Mouse (Mus musculus): ENCODE results near the gene Tmed8. TPM values are rescaled to one million over a fixed set of nuclear protein-coding genes. Genes with fewer than 3 reads are reported as not detected.
"Not testable (repeated sequence)": the region's sequence is repeated elsewhere in the genome, so short reads cannot be mapped to it uniquely, and the experiment has no call there.

Tmed8 gene
- polyA plus RNA-seq (2016; fragmentation: Nextera tagmentation; extraction: Ambion mirVana) = 4.4 and 4.9 TPM in 2 replicates

GRCm38 (mm10) chr12:87199973-87200586 is at the start of gene Tmed8:
Gene Tmed8, minus strand, starts transcription at chr12:87200454.
- H3K36me3 ChIP-seq = no peaks in the 10 kb centered on the region
- no peaks in the 10 kb centered on the region for H3K27me3 ChIP-seq (replicated peaks)
- H3K9me3 ChIP-seq = no peaks in the 10 kb centered on the region
- H3K9ac ChIP-seq = peak within 1 kb of the TSS; percentile 80
- WGBS = under 1% methylated on average over 59 of the region's 70 CpGs
- peak within 1 kb of the TSS; percentile 80 for H3K4me2 ChIP-seq (replicated peaks)
- H3K27ac ChIP-seq = peak within 1 kb of the TSS; percentile 75
- ATAC-seq (ENCODE audit: low FRiP score, low read depth) = peak; percentile 94
- H3K4me1 ChIP-seq = peaks cover 12% of the 10 kb centered on the region
- H3K4me3 ChIP-seq = peak within 1 kb of the TSS; percentile 85

DNA sequence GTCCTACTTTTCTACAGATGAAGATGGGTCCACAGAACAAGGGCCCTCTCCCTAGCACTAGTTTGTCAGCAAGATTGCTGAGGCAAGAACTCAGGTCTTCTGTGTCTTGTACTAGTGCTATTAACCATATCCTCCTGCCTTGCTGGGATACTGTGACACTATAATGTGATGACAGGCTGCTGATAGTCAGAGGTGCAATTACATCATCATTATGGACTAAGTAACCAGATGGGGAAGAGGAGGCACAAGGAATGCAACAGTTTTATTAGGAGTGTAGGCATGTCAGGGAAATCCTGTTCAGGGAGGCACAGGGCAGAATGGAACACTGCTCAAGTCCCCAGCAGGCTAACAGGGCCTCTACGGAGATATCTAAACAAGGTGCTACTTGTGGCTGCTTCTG is 38.4 kb upstream of the Tmed8 start, which contains the start of gene Noxred1:
Gene Noxred1 (minus strand): TSS at position 101 of the 400 bp plus-strand sequence.
- no peak for ATAC-seq (ENCODE audit: low FRiP score, low read depth)
- no peak within 1 kb of the TSS for H3K4me2 ChIP-seq (replicated peaks)
- H3K36me3 ChIP-seq = peaks cover 52% of the 10 kb centered on the region
- H3K4me1 ChIP-seq = no peaks in the 10 kb centered on the region
- H3K9me3 ChIP-seq = no peaks in the 10 kb centered on the region
- H3K9ac ChIP-seq = no peak within 1 kb of the TSS
- no peak within 1 kb of the TSS for H3K4me3 ChIP-seq
- no peaks in the 10 kb centered on the region for H3K27me3 ChIP-seq (replicated peaks)
- no peak within 1 kb of the TSS for H3K27ac ChIP-seq
- WGBS = 98% methylated on average over 1 of the region's 1 CpGs

DNA sequence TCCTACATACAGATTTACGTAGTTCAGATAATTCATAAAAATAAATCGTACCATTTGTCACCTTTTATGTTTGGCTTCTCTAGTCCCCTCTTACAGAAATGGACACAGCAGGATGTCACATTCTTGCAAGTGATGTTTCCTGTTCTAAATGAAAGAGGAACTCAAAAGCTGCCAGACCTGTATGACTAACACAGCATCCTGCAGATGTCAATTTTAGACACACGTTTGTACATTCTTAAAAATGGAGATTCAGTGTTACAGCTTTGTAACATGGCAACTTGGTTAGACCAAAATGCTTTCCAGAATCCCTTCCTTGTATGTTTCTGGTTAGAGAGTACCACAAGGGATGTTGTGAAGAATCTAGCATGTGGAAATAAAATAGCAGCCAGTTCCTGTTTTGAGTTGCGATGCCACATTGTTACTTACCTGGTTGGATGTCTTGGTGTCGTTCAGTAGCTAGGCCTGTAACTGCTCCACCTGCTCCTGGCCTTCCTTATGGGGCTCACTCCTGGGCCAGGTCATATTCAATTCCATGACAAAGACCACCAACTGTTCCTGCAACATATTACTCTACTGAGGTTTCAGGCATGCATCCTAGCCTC is 36.7 kb upstream of the Tmed8 start:
- Histone ChIP-seq H3K9ac (no peak overlapping the region), H3K4me1 (no peaks in the 10 kb centered on the region), H3K36me3 (peaks cover 44% of the 10 kb centered on the region), H3K27ac (no peak overlapping the region), H3K4me3 (no peak overlapping the region), H3K9me3 (no peaks in the 10 kb centered on the region), H3K4me2 (replicated peaks) (no peak overlapping the region), H3K27me3 (replicated peaks) (no peaks in the 10 kb centered on the region)
- WGBS = 83% methylated on average over 5 of the region's 5 CpGs
- no peak for ATAC-seq (ENCODE audit: low FRiP score, low read depth)

GRCm38 (mm10) chr12:87230379-87230895 is 30.2 kb upstream of the Tmed8 start:
- Histone ChIP-seq H3K4me1 (no peaks in the 10 kb centered on the region), H3K9ac (no peak overlapping the region), H3K27me3 (replicated peaks) (no peaks in the 10 kb centered on the region), H3K4me3 (no peak overlapping the region), H3K36me3 (no peaks in the 10 kb centered on the region), H3K4me2 (replicated peaks) (no peak overlapping the region), H3K27ac (no peak overlapping the region), H3K9me3 (no peaks in the 10 kb centered on the region)
- no peak for ATAC-seq (ENCODE audit: low FRiP score, low read depth)

- Histone ChIP-seq H3K4me2 (replicated peaks) (no peak overlapping the region), H3K4me3 (no peak overlapping the region), H3K9me3 (no peaks in the 10 kb centered on the region), H3K4me1 (no peaks in the 10 kb centered on the region), H3K27ac (no peak overlapping the region), H3K9ac (no peak overlapping the region), H3K27me3 (replicated peaks) (no peaks in the 10 kb centered on the region), H3K36me3 (no peaks in the 10 kb centered on the region; the same call in 1 of the 2 replicates)
- 90% methylated on average over 2 of the region's 2 CpGs for WGBS
- no peak for ATAC-seq (ENCODE audit: low FRiP score, low read depth)
These were observed 29.4 kb upstream of the Tmed8 start for GRCm38 (mm10) chr12:87229633-87230032.

DNA sequence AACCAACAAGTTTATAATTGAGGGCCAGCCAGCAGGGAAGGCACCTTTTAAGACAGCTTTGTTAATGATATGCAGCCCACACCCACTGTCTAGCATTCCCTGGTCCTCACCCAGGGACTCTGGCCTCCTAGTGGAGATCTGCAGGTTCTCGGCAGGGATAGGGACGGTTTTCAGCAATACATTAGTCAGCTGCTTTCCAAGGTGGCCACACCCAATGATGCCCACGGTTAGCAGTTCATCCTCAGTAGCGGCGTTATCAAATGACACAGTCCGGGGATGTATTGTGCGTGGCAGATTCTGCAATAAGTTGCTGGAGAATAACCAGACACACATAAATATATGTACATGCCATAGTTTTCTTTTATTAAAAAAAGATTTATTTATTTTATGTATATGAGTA is 26.5 kb upstream of the Tmed8 start:
- H3K9me3 ChIP-seq = no peaks in the 10 kb centered on the region
- H3K9ac ChIP-seq = no peak overlapping the region
- WGBS = 81% methylated on average over 7 of the region's 7 CpGs
- no peaks in the 10 kb centered on the region; the same call in 1 of the 2 replicates for H3K36me3 ChIP-seq
- no peaks in the 10 kb centered on the region for H3K27me3 ChIP-seq (replicated peaks)
- H3K4me1 ChIP-seq = no peaks in the 10 kb centered on the region
- H3K4me3 ChIP-seq = no peak overlapping the region
- no peak overlapping the region for H3K27ac ChIP-seq
- H3K4me2 ChIP-seq (replicated peaks) = no peak overlapping the region
- no peak for ATAC-seq (ENCODE audit: low FRiP score, low read depth)

DNA sequence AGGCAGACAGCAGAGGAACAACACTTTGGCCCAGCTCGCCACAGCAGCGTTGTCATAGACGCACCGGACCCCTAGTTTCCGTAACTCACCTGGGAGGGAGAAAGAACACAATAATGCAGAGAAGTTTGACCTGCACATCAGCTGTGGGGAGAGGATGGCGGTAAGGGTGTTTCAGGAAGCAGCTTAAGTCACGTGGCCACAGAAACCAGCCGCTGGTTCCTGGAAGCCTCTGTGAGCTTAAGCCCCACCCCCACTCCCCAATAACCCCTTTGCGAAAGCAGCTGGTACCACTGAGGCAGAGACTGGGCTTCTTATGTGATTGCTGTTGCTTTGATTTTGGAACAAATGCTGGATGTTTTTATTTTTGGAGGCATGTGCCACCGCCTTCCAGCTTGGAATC is 24.7 kb upstream of the Tmed8 start:
- no peaks in the 10 kb centered on the region for H3K27me3 ChIP-seq (replicated peaks)
- no peaks in the 10 kb centered on the region; the same call in 1 of the 2 replicates for H3K36me3 ChIP-seq
- H3K4me1 ChIP-seq = no peaks in the 10 kb centered on the region
- WGBS = 77% methylated on average over 10 of the region's 10 CpGs
- H3K4me3 ChIP-seq = no peak overlapping the region
- no peak overlapping the region for H3K27ac ChIP-seq
- no peaks in the 10 kb centered on the region for H3K9me3 ChIP-seq
- no peak for ATAC-seq (ENCODE audit: low FRiP score, low read depth)
- no peak overlapping the region for H3K4me2 ChIP-seq (replicated peaks)
- no peak overlapping the region for H3K9ac ChIP-seq

GRCm38 (mm10) chr12:87219362-87219761 is 19.1 kb upstream of the Tmed8 start:
- WGBS = 80% methylated on average over 7 of the region's 7 CpGs
- no peak overlapping the region for H3K27ac ChIP-seq
- H3K4me3 ChIP-seq = no peak overlapping the region
- ATAC-seq (ENCODE audit: low FRiP score, low read depth) = no peak
- no peak overlapping the region for H3K9ac ChIP-seq
- H3K27me3 ChIP-seq (replicated peaks) = no peaks in the 10 kb centered on the region
- H3K4me2 ChIP-seq (replicated peaks) = no peak overlapping the region
- no peaks in the 10 kb centered on the region for H3K4me1 ChIP-seq
- no peaks in the 10 kb centered on the region for H3K36me3 ChIP-seq
- H3K9me3 ChIP-seq = no peaks in the 10 kb centered on the region

DNA sequence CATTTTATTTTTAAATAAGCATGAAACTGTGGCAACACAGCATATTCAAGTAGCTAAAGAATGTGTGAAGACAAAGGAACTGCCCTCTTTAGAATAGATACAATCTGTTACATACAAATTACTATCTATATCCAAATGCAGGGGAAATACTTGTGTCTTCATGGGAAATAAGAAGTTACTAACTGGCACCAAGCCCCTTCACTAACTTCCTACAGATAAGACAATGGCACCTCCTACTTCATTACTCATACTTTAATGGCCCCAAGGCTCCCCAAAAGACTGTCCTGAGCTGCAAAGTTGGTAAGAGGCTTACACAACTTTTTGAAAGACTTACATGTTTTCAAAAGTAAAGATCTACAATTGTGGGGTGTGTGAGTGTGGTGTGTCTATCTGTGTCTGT is 17.3 kb upstream of the Tmed8 start:
- H3K27ac ChIP-seq = no peak overlapping the region
- H3K4me1 ChIP-seq = no peaks in the 10 kb centered on the region
- H3K27me3 ChIP-seq (replicated peaks) = no peaks in the 10 kb centered on the region
- H3K4me3 ChIP-seq = no peak overlapping the region
- H3K9me3 ChIP-seq = no peaks in the 10 kb centered on the region
- H3K4me2 ChIP-seq (replicated peaks) = no peak overlapping the region
- H3K9ac ChIP-seq = no peak overlapping the region
- H3K36me3 ChIP-seq = no peaks in the 10 kb centered on the region
- no peak for ATAC-seq (ENCODE audit: low FRiP score, low read depth)

- H3K9me3 ChIP-seq = no peaks in the 10 kb centered on the region
- H3K4me3 ChIP-seq = no peak overlapping the region
- no peak overlapping the region for H3K9ac ChIP-seq
- no peaks in the 10 kb centered on the region for H3K4me1 ChIP-seq
- WGBS = 70% methylated on average over 2 of the region's 2 CpGs
- H3K4me2 ChIP-seq (replicated peaks) = no peak overlapping the region
- H3K27ac ChIP-seq = no peak overlapping the region
- H3K36me3 ChIP-seq = no peaks in the 10 kb centered on the region
- no peak for ATAC-seq (ENCODE audit: low FRiP score, low read depth)
- H3K27me3 ChIP-seq (replicated peaks) = no peaks in the 10 kb centered on the region
These were observed 15.8 kb upstream of the Tmed8 start for GRCm38 (mm10) chr12:87216053-87216452.

DNA sequence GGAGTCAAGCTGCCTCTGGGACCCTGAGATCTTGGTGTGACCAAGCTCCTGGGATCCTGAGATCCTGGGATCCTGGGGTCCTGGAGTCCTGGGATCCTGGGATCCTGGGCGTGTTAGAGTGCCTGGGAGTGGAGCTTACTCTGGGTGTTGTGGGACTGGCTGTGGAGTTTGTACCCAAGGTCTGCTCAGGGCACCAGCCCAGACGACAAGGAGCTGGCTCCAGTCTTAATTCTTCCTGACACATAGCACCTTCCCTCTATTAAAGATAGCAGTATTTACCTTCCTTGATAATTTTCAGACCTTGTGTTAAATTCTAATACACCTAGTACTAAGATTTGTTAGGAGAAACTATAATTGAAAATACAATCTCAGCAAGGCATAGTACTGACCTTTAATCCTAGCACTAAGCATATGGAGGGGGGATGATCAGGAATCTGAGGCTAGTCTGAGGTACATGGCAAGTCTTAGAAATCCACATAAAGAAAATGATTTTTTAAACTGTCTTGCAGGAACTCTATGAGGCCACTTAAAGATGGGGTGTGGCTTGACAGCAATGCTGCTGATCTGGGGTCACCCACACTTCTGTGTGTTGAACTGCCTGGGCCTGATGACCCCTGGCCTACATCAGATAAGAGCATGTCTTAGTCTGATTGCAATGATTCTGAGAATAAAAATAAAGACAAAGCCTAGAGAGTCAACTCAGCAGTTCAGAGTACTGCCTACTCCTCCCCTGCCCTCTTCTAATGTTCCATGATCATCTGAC is 12.8 kb upstream of the Tmed8 start:
- Histone ChIP-seq H3K9ac (no peak overlapping the region), H3K36me3 (no peaks in the 10 kb centered on the region), H3K4me1 (no peaks in the 10 kb centered on the region), H3K4me3 (no peak overlapping the region), H3K27ac (no peak overlapping the region), H3K27me3 (replicated peaks) (no peaks in the 10 kb centered on the region), H3K9me3 (no peaks in the 10 kb centered on the region), H3K4me2 (replicated peaks) (no peak overlapping the region)
- ATAC-seq (ENCODE audit: low FRiP score, low read depth) = no peak
- WGBS = 63% methylated on average over 2 of the region's 2 CpGs

- not testable (repeated sequence) for ATAC-seq (ENCODE audit: low FRiP score, low read depth); H3K9ac ChIP-seq; H3K36me3 ChIP-seq; H3K9me3 ChIP-seq; H3K4me2 ChIP-seq (replicated peaks); H3K4me1 ChIP-seq; H3K27ac ChIP-seq; H3K27me3 ChIP-seq (replicated peaks); H3K4me3 ChIP-seq
- WGBS = 88% methylated on average over 5 of the region's 5 CpGs
These were observed 5.5 kb upstream of the Tmed8 start for GRCm38 (mm10) chr12:87205789-87206188.

Measured in neural tube, embryonic 12.5 days (tissue).